Mouse (Mus musculus): ENCODE data around the gene Srrm1.

DNA sequence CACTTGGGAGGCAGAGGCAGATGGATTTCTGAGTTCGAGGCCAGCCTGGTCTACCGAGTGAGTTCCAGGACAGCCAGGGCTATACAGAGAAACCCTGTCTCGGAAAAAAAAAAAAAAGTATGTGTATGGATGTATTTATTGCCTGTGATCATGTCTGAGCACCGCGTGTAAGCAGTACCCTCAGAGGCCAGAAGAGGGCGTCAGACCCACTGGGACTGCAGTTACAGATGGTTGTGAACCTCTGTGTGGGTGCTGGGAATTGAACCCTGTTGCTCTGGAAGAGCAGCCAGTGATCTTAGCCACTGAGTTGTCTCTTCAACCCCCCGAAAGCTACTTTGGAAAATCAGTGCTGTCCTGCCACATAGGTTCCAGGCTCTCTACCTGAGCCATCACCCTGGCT lies 69.2 kb downstream of the Srrm1 start:
- no peak for TF ChIP-seq EP300 (IDR thresholded peaks at IDR 0.05)
- peak; percentile 32; the same call in 1 of the 2 replicates for TF ChIP-seq CTCF (IDR thresholded peaks at IDR 0.05)

All from lung, postnatal 0 days (tissue).